17 mouse cellular contexts compared by ENCODE assay signal in the genomic region with DNA sequence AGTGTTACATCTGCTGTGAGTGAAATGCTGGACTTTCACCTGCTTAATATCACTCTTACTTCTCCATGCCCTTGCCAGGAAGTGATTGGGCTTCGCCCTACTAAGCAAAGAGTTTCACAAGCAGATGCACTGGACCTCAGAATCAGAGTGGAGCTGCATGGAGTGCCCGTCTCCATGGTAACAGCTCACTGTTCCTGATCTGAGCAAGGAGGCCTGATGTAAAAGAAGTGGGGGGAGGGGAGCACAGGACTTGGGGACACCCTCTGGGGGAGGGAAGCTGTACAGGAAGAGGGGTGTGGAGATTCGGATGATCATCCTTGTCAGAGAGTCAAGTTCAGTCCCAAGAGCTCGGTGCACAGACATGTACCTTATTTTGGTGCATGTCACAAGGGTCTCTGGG.
DNase-seq lines count a peak whose midpoint lies in the region; ATAC-seq and TF ChIP-seq lines count a peak whose summit lies in the region.
"Had no signal": no experiment of that assay in that cellular context is flagged by ENCODE, and none has a peak within 500 bp of the region (broad histone marks: within the 10 kb centered on the region; RNA-seq: fewer than 3 reads in every experiment).

No protein-coding gene starts in this region.

- DNase-seq in ZHBTc4 (ENCODE audit: low read depth, low spot score), result peak; percentile 18
- DNase-seq in brain, embryonic 14.5 days (ENCODE audit: low read depth), result peak; percentile 66
- DNase-seq in frontal cortex, postnatal 36 days (ENCODE audit: low spot score in 2 of 2), result no peak
- DNase-seq: cerebellum, postnatal 36 days; gastrocnemius, postnatal 14 days; kidney, adult 8-10 months; kidney, postnatal 25 days; thymus, postnatal 14 days had no signal

- no peak for TF ChIP-seq POLR2A in brain, embryonic 14.5 days (IDR thresholded peaks at IDR 0.05; ENCODE audit: borderline replicate concordance, extremely low read depth, insufficient read depth, insufficient read length, poor library complexity, severe bottlenecking)

- ATAC-seq in hindbrain, embryonic 15.5 days (ENCODE audit: low FRiP score, low read depth), result 0 out of 2 replicates have a peak, but pooled peaks have one; percentile 34
- no peak for ATAC-seq in hindbrain, embryonic 12.5 days (ENCODE audit: low FRiP score)
- no peak for ATAC-seq in megakaryocyte, adult 5-6 weeks (ENCODE audit: poor library complexity, severe bottlenecking)
- ATAC-seq: inflammation-experienced regulatory T-cells, adult 6 months; lung, postnatal 0 days had no signal

- no peak overlapping the region for H3K4me3 ChIP-seq in hindbrain, embryonic 15.5 days
- no peak overlapping the region for H3K4me3 ChIP-seq in hindbrain, embryonic 12.5 days
- peak overlapping the region; percentile 10 for H3K4me3 ChIP-seq in megakaryocyte, embryonic 14.5 days (replicated peaks)
- H3K4me3 ChIP-seq: limb, embryonic 13.5 days; myocyte had no signal

- WGBS in hindbrain, embryonic 15.5 days, result 75% methylated on average over 4 of the region's 4 CpGs
- 86% methylated on average over 4 of the region's 4 CpGs for WGBS in hindbrain, embryonic 12.5 days

- H3K27me3 ChIP-seq in hindbrain, embryonic 15.5 days, result no peaks in the 10 kb centered on the region
- H3K27me3 ChIP-seq in hindbrain, embryonic 12.5 days, result no peaks in the 10 kb centered on the region
- no peaks in the 10 kb centered on the region for H3K27me3 ChIP-seq in megakaryocyte, embryonic 14.5 days (replicated peaks)
- H3K27me3 ChIP-seq: limb, embryonic 13.5 days had no signal

- TF ChIP-seq CTCF in brain, embryonic 14.5 days (IDR thresholded peaks at IDR 0.05; ENCODE audit: borderline replicate concordance, extremely low read depth, insufficient read depth, insufficient read length), result no peak

- no peak overlapping the region for H3K27ac ChIP-seq in hindbrain, embryonic 15.5 days (replicated peaks)
- H3K27ac ChIP-seq in hindbrain, embryonic 12.5 days, result no peak overlapping the region
- H3K27ac ChIP-seq: limb, embryonic 13.5 days; liver, embryonic 14.5 days had no signal

- H3K4me1 ChIP-seq in hindbrain, embryonic 15.5 days (replicated peaks), result peaks cover 6% of the 10 kb centered on the region; the same call in 1 of the 2 replicates
- H3K4me1 ChIP-seq in hindbrain, embryonic 12.5 days, result peaks cover 4% of the 10 kb centered on the region; the same call in 1 of the 2 replicates
- H3K4me1 ChIP-seq in megakaryocyte, embryonic 14.5 days, result no peaks in the 10 kb centered on the region
- H3K4me1 ChIP-seq: limb, embryonic 13.5 days had no signal

- no peak overlapping the region for H3K9ac ChIP-seq in hindbrain, embryonic 15.5 days
- no peak overlapping the region for H3K9ac ChIP-seq in hindbrain, embryonic 12.5 days
- H3K9ac ChIP-seq: limb, embryonic 13.5 days; liver, embryonic 14.5 days had no signal

- no peaks in the 10 kb centered on the region for H3K36me3 ChIP-seq in hindbrain, embryonic 15.5 days
- H3K36me3 ChIP-seq in hindbrain, embryonic 12.5 days, result no peaks in the 10 kb centered on the region
- no peaks in the 10 kb centered on the region for H3K36me3 ChIP-seq in megakaryocyte, embryonic 14.5 days (replicated peaks; ENCODE audit: low read length)
- H3K36me3 ChIP-seq: limb, embryonic 13.5 days had no signal

- H3K9me3 ChIP-seq in hindbrain, embryonic 15.5 days, result no peaks in the 10 kb centered on the region
- H3K9me3 ChIP-seq in hindbrain, embryonic 12.5 days (replicated peaks), result no peaks in the 10 kb centered on the region
- H3K9me3 ChIP-seq in megakaryocyte, embryonic 14.5 days, result peaks cover 93% of the 10 kb centered on the region

- no peak overlapping the region for H3K4me2 ChIP-seq in hindbrain, embryonic 15.5 days
- H3K4me2 ChIP-seq in hindbrain, embryonic 12.5 days (replicated peaks), result no peak overlapping the region
- H3K4me2 ChIP-seq: limb, embryonic 13.5 days had no signal

Comparison
In these comparisons a context has a peak if more than half of its experiments do, and no peak if none do; other contexts are left out.
1. DNase-seq: peak in ZHBTc4 (single experiment) and brain, embryonic 14.5 days (single experiment); none in frontal cortex, postnatal 36 days (0 of 2).